Mouse (Mus musculus): Measurements from ENCODE around the gene Neurl1a.

Gene Neurl1a

GRCm38 (mm10) chr19:47212401-47212800, 33.8 kb downstream of the Neurl1a start:
- no peak for DNase-seq (ENCODE audit: low spot score in 2 of 2)

GRCm38 (mm10) chr19:47213470-47213869, 34.9 kb downstream of the Neurl1a start:
- no peak for DNase-seq (ENCODE audit: low spot score in 2 of 2)

- no peak for DNase-seq (ENCODE audit: low spot score in 2 of 2)
Measured at GRCm38 (mm10) chr19:47216766-47217165, 38.1 kb downstream of the Neurl1a start.

GRCm38 (mm10) chr19:47219622-47220021, 41.0 kb downstream of the Neurl1a start:
- DNase-seq (ENCODE audit: low spot score in 2 of 2), result no peak

- DNase-seq (ENCODE audit: low spot score in 2 of 2), result no peak
Measured at GRCm38 (mm10) chr19:47220232-47220631, 41.6 kb downstream of the Neurl1a start.

GRCm38 (mm10) chr19:47221006-47221405, 42.4 kb downstream of the Neurl1a start:
- DNase-seq (ENCODE audit: low spot score in 2 of 2), result peak in 1 of 2 experiments; percentile 34

GRCm38 (mm10) chr19:47221500-47222153, 43.0 kb downstream of the Neurl1a start:
- DNase-seq (ENCODE audit: low spot score in 2 of 2), result no peak

- peak in 1 of 2 experiments; percentile 45 for DNase-seq (ENCODE audit: low spot score in 2 of 2)
Measured at GRCm38 (mm10) chr19:47222154-47222840, 43.7 kb downstream of the Neurl1a start.

GRCm38 (mm10) chr19:47222841-47223557, 44.4 kb downstream of the Neurl1a start:
- no peak for DNase-seq (ENCODE audit: low spot score in 2 of 2)

GRCm38 (mm10) chr19:47224743-47225142, 46.1 kb downstream of the Neurl1a start:
- no peak for DNase-seq (ENCODE audit: low spot score in 2 of 2)

GRCm38 (mm10) chr19:47225791-47226190, 47.2 kb downstream of the Neurl1a start:
- no peak for DNase-seq (ENCODE audit: low spot score in 2 of 2)

GRCm38 (mm10) chr19:47228725-47229252, 50.2 kb downstream of the Neurl1a start:
- peak; percentile 69 to 71 for DNase-seq (ENCODE audit: low spot score in 2 of 2)

- no peak for DNase-seq (ENCODE audit: low spot score in 2 of 2)
Measured at GRCm38 (mm10) chr19:47229461-47229860, 50.8 kb downstream of the Neurl1a start.

- no peak for DNase-seq (ENCODE audit: low spot score in 2 of 2)
Measured at GRCm38 (mm10) chr19:47230082-47230481, 51.5 kb downstream of the Neurl1a start.

GRCm38 (mm10) chr19:47230682-47231081, 52.1 kb downstream of the Neurl1a start:
- no peak for DNase-seq (ENCODE audit: low spot score in 2 of 2)

- DNase-seq (ENCODE audit: low spot score in 2 of 2), result no peak
Measured at GRCm38 (mm10) chr19:47231389-47231788, 52.8 kb downstream of the Neurl1a start.

GRCm38 (mm10) chr19:47232077-47232865, 53.7 kb downstream of the Neurl1a start:
- no peak for DNase-seq (ENCODE audit: low spot score in 2 of 2)

GRCm38 (mm10) chr19:47233087-47233486, 54.5 kb downstream of the Neurl1a start:
- no peak for DNase-seq (ENCODE audit: low spot score in 2 of 2)

- DNase-seq (ENCODE audit: low spot score in 2 of 2), result no peak
Measured at GRCm38 (mm10) chr19:47240076-47240475, 61.5 kb downstream of the Neurl1a start.

- no peak for DNase-seq (ENCODE audit: low spot score in 2 of 2)
Measured at GRCm38 (mm10) chr19:47240957-47241356, 62.3 kb downstream of the Neurl1a start.

GRCm38 (mm10) chr19:47242227-47242626, 63.6 kb downstream of the Neurl1a start:
- DNase-seq (ENCODE audit: low spot score in 2 of 2), result no peak

- no peak for DNase-seq (ENCODE audit: low spot score in 2 of 2)
Measured at GRCm38 (mm10) chr19:47245512-47245911, 66.9 kb downstream of the Neurl1a start.
